Mouse (Mus musculus) frontal cortex, postnatal 14 days (tissue): ENCODE data around the gene Tnfrsf1a.

ENCODE experiments used
- DNase-seq, 2 experiments: peaks; one replicate each; pipeline ENCODE4 v3.0.0; 2022; ENCODE audit warnings: low spot score in 2 of 2

Tnfrsf1a gene

GRCm38 (mm10) chr6:125385066-125385974 lies 36.2 kb downstream of the Tnfrsf1a start:
- DNase-seq = no peak

DNA sequence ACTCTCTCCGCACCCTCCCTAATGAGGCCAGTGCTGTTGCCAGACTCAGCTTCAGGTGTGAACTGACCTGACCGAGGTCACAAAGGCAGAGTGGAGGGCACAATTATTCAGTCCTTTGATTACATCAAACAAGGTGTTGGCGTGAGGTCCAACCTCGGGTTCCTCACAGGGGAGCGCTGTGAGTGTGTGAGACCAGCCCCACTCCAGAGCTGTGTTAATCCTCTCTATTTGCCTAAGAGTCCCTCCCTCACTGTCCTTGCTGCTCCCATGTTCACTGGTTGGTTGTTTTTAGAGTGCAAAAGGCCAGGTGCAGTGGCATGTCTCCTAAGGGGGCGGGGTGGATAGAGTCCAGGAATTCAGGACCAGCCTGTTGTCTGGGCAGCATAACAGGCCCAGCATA lies 36.9 kb downstream of the Tnfrsf1a start:
- no peak for DNase-seq

DNA sequence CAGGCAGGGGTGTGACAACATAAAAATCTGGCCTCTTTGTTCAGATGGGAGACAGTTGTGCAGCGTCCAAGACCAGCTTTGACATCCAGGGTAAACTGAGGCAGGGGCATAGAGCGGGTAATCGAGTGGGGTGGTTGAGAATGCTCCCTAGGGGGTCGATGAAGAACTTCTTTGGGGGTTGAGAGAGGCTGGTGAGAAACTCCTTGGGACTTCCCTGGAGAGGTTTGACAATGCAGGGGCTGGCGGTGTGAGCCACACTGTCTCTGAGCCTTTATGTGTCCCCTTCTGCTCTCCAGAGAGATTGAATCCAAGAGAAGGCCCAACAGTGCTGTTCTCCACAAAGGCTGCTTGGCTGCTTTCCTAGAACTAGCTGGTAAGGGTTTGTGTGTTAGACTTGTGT lies 40.7 kb downstream of the Tnfrsf1a start:
- DNase-seq = no peak

DNA sequence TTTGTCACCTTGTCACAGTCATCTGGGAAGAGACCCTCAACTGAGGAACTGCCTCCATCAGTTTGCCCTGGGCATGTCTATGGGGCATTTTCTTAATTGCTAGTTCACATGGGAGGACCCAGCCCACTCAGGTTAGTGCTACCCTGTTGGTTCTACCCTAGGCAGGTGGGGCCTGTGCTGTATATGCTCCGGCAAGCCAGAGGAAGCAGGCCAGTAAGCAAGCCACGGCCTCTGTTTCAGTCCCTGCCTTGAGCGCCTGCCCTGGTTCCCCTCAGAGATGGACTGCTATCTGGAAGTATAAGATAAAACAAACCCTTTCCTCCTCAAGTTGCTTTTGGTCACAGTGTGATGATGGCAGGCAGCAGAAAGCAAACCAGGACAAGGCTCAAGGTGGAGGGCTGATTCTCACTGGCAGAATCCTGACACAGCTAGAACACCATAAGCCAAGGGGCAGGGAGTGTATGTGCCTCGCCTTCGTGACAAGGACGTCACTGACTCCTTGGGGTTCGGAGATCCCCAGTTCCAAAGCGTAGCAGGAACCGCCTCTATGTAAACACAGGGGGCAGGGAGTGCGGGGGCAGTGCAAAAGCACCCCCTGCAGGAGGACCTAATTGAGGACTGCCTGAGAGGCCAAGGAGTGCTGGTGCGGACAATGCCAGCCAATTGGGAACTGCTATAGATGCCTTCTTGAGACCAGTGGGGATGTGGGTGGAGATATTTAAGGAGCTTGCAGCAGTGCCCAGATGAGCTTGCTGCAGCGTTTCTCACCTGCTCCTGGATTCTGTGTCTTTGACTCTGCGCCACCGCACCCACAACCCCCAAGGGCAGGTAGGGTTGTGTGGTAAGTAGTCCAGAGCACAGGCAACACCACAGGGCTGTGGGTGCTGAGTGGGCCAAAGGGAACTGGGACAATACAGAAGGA lies 56.6 kb downstream of the Tnfrsf1a start:
- DNase-seq = no peak

GRCm38 (mm10) chr6:125407224-125407623 lies 58.1 kb downstream of the Tnfrsf1a start:
- DNase-seq = no peak

- DNase-seq = no peak
Measured at GRCm38 (mm10) chr6:125407657-125408056, 58.5 kb downstream of the Tnfrsf1a start.

DNA sequence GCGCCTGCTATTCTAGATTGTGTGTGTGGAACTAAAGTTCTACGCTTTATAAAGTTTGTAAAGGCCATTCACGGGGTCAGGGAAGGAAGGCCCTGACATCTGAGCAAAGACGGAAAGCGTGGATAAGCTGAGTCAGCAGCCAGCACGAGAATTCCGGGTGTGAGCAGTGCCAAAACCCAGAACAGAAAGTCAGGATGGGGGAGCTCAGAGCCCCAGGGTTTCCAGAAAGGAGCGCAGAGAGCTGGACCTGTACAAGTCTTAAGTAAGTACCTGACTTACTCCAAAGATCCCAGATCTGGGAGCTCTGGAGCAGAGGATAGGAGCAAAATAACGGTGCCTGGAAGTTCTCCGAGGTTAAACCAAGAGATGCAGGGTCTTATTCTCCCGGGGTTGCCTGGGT lies 61.4 kb downstream of the Tnfrsf1a start:
- DNase-seq = no peak

DNA sequence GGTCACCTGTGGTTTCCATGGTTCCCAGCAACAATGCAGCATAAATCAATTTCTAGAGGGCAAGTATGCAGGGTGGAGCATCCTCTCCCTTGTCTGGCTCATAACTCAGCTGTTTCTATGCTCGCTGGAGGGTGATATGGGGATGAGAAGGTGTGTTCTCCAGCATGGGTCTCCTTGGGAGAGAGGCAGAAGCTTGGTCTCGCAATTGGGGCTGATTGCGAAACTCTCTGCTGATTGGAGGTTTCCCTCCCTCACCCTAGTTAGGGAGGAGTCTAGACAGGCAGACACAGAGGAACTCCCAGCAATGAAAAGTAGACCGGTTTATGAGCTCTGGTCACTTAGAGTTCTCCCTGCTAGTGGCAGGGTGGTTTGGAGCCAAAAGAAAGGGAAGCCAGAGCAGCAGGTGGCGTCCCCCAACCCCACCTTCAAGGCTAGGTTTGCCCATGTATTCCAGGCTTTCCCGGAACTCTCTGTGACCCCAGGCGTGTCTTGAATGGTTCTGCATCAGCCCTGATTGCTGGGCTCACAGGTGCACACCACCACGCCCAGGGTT lies 61.9 kb downstream of the Tnfrsf1a start:
- no peak for DNase-seq

DNA sequence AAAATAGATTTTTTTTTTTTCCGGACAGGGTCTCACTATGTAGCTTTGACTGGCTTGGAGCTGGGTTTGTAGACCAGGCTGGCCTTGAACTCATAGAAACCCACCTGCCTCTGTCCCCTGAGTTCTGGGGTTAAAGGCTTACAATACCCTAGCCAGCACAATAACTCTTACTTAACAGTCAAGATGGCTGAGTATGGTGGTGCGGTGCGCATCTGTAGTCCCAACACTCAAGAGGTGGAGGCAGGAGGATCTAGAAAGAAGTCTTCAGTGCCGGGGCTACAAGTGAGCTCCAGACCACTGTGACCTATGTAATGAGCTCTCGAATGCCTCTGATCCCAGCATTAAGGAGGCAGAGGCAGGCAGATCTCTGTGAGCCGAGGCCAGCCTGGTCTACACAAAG lies 62.5 kb downstream of the Tnfrsf1a start:
- DNase-seq = no peak
